Mouse (Mus musculus) midbrain, embryonic 11.5 days (tissue): Measurements from ENCODE around the gene Psg19. TPM values are rescaled to one million over a fixed set of nuclear protein-coding genes. Genes with fewer than 3 reads are reported as not detected.
"Not testable (repeated sequence)": the region's sequence is repeated elsewhere in the genome, so short reads cannot be mapped to it uniquely, and the experiment has no call there.

Experiments
- ATAC-seq: fragments of 200-750 bp; cut with Nextera tagmentation; 2 replicates; pipeline ENCODE4 v1.8.0; 2017; ENCODE audit warnings: moderate TSS enrichment, moderate library complexity; ENCODE audit not compliant: low FRiP score
- DNase-seq: peaks from one replicate; pipeline ENCODE4 v3.0.0; 2015; ENCODE audit warnings: low spot score; ENCODE audit errors: missing footprints
- H3K27ac ChIP-seq: fragments of 300-500 bp; sonication (generic); 2 replicates; pipeline ENCODE4 v1.5.1; 2014; ENCODE audit warnings: low read depth, low read length
- H3K27me3 ChIP-seq: fragments of 300-500 bp; sonication (generic); 2 replicates; pipeline ENCODE4 v1.6.1; 2014; ENCODE audit warnings: mild to moderate bottlenecking, low read length, moderate library complexity, mixed read lengths; ENCODE audit not compliant: control insufficient read depth, insufficient read depth
- H3K36me3 ChIP-seq: fragments of 300-500 bp; sonication (generic); 2 replicates; pipeline ENCODE4 v1.6.1; 2014; ENCODE audit warnings: mild to moderate bottlenecking, low read length, moderate library complexity, mixed read lengths; ENCODE audit not compliant: control insufficient read depth, insufficient read depth
- H3K4me1 ChIP-seq: fragments of 300-500 bp; sonication (generic); 2 replicates; pipeline ENCODE4 v1.6.1; 2014; ENCODE audit warnings: low read length; ENCODE audit not compliant: control insufficient read depth, insufficient read depth
- H3K4me2 ChIP-seq: fragments of 300-500 bp; sonication (generic); 2 replicates; pipeline ENCODE4 v1.6.1; 2014; ENCODE audit warnings: mild to moderate bottlenecking, moderate library complexity
- H3K4me3 ChIP-seq: fragments of 300-500 bp; sonication (generic); 2 replicates; pipeline ENCODE4 v1.5.1; 2014; ENCODE audit warnings: low read depth, low read length
- H3K9ac ChIP-seq: fragments of 300-500 bp; sonication (generic); 2 replicates; pipeline ENCODE4 v1.6.1; 2014; ENCODE audit warnings: low read length
- H3K9me3 ChIP-seq: fragments of 300-500 bp; sonication (generic); 2 replicates; pipeline ENCODE4 v1.6.1; 2016; ENCODE audit warnings: low read length; ENCODE audit not compliant: control insufficient read depth
- WGBS: fragments of 180-500 bp; shearing (Covaris S2); extraction: QIAGEN DNeasy Blood & Tissue Kit; methylation state at CpG from one replicate; pipeline ENCODE4 v1.1.7; 2014; 5-methylcytosine and 5-hydroxymethylcytosine counted together
- polyA plus RNA-seq: library from polyadenylated mRNA; unstranded; fragments of >200 nt; fragmentation: Nextera tagmentation; extraction: Ambion mirVana; gene quantifications from 2 replicates; pipeline ENCODE4 v1.2.1, GENCODE M21; 2014

Gene Psg19
- polyA plus RNA-seq, 1 experiment from 2014 or later = not detected

- no peaks in the 10 kb centered on the region for H3K27me3 ChIP-seq
- no peak for DNase-seq
- 67% methylated on average over 3 of the region's 3 CpGs for whole genome bisulfite sequencing
- no peaks in the 10 kb centered on the region for H3K4me1 ChIP-seq
- no peak within 1 kb of the TSS for H3K4me3 ChIP-seq
- no peak within 1 kb of the TSS for H3K9ac ChIP-seq
- H3K4me2 ChIP-seq = no peak within 1 kb of the TSS
- no peaks in the 10 kb centered on the region for H3K36me3 ChIP-seq
- no peaks in the 10 kb centered on the region for H3K9me3 ChIP-seq
- no peak within 1 kb of the TSS for H3K27ac ChIP-seq
- no peak for ATAC-seq
Measured at GRCm38 (mm10) chr7:18821507-18821906, 23.2 kb upstream of the Psg19 start, which contains the start of gene Psg17. Gene Psg17, minus strand, starts transcription at chr7:18821607.

GRCm38 (mm10) chr7:18818301-18818700, 20.0 kb upstream of the Psg19 start:
- Histone ChIP-seq H3K4me1 (no peaks in the 10 kb centered on the region), H3K9me3 (no peaks in the 10 kb centered on the region), H3K27me3 (no peaks in the 10 kb centered on the region), H3K4me2 (no peak overlapping the region), H3K36me3 (no peaks in the 10 kb centered on the region), H3K4me3 (no peak overlapping the region), H3K27ac (no peak overlapping the region), H3K9ac (no peak overlapping the region)
- 81% methylated on average over 9 of the region's 9 CpGs for WGBS
- DNase-seq = no peak
- ATAC-seq = no peak

- H3K27me3 ChIP-seq = no peaks in the 10 kb centered on the region
- no peak overlapping the region for H3K4me3 ChIP-seq
- H3K4me2 ChIP-seq = no peak overlapping the region
- no peaks in the 10 kb centered on the region for H3K4me1 ChIP-seq
- DNase-seq (no peak), ATAC-seq (no peak)
- no peaks in the 10 kb centered on the region for H3K36me3 ChIP-seq
- H3K9ac ChIP-seq = no peak overlapping the region
- H3K27ac ChIP-seq = no peak overlapping the region
- H3K9me3 ChIP-seq = no peaks in the 10 kb centered on the region
Measured at GRCm38 (mm10) chr7:18803526-18803925, 5.2 kb upstream of the Psg19 start.

GRCm38 (mm10) chr7:18799129-18799528, 809 bp upstream of the Psg19 start:
- Histone ChIP-seq H3K4me3 (no peak overlapping the region), H3K9me3 (no peaks in the 10 kb centered on the region), H3K36me3 (no peaks in the 10 kb centered on the region), H3K9ac (no peak overlapping the region), H3K4me2 (no peak overlapping the region), H3K4me1 (no peaks in the 10 kb centered on the region), H3K27me3 (no peaks in the 10 kb centered on the region), H3K27ac (no peak overlapping the region)
- no peak for ATAC-seq
- no peak for DNase-seq
- 46% methylated on average over 3 of the region's 3 CpGs for WGBS

- not testable (repeated sequence) for H3K27me3 ChIP-seq, DNase-seq, H3K4me1 ChIP-seq, ATAC-seq, H3K36me3 ChIP-seq, H3K9me3 ChIP-seq, H3K27ac ChIP-seq, H3K4me3 ChIP-seq, H3K9ac ChIP-seq, H3K4me2 ChIP-seq
Measured at GRCm38 (mm10) chr7:18790671-18791070, 7.6 kb downstream of the Psg19 start.

- WGBS = 58% methylated on average over 2 of the region's 2 CpGs
- not testable (repeated sequence) for H3K9ac ChIP-seq, H3K4me2 ChIP-seq, H3K4me1 ChIP-seq, H3K9me3 ChIP-seq, H3K36me3 ChIP-seq, ATAC-seq, H3K27me3 ChIP-seq, H3K4me3 ChIP-seq, H3K27ac ChIP-seq
- peak; percentile 86 for DNase-seq
Measured at GRCm38 (mm10) chr7:18781301-18781700, 17.0 kb downstream of the Psg19 start.

- Histone ChIP-seq H3K4me3 (no peak overlapping the region), H3K27me3 (no peaks in the 10 kb centered on the region), H3K9me3 (no peaks in the 10 kb centered on the region), H3K9ac (no peak overlapping the region), H3K27ac (no peak overlapping the region), H3K36me3 (no peaks in the 10 kb centered on the region), H3K4me1 (no peaks in the 10 kb centered on the region), H3K4me2 (no peak overlapping the region)
- ATAC-seq (no peak), DNase-seq (no peak)
Measured at GRCm38 (mm10) chr7:18779337-18779781, 19.0 kb downstream of the Psg19 start.

GRCm38 (mm10) chr7:18762885-18763284, 35.4 kb downstream of the Psg19 start:
- H3K4me2 ChIP-seq, H3K9me3 ChIP-seq, H3K9ac ChIP-seq, H3K27me3 ChIP-seq, H3K4me3 ChIP-seq, H3K4me1 ChIP-seq, H3K36me3 ChIP-seq, ATAC-seq, H3K27ac ChIP-seq, DNase-seq: not testable (repeated sequence)
- WGBS = no CpG with 5 or more reads among the region's 2 CpGs

GRCm38 (mm10) chr7:18760152-18760551, 38.2 kb downstream of the Psg19 start:
- not testable (repeated sequence) for H3K9me3 ChIP-seq, ATAC-seq, DNase-seq, H3K4me2 ChIP-seq, H3K4me1 ChIP-seq, H3K27ac ChIP-seq, H3K4me3 ChIP-seq, H3K27me3 ChIP-seq, H3K36me3 ChIP-seq, H3K9ac ChIP-seq
- 81% methylated on average over 7 of the region's 7 CpGs for WGBS
